Mouse (Mus musculus): Measurements from ENCODE around the gene Dars. TPM values are rescaled to one million over a fixed set of nuclear protein-coding genes. Genes with fewer than 3 reads are reported as not detected.
"Not testable (repeated sequence)": the region's sequence is repeated elsewhere in the genome, so short reads cannot be mapped to it uniquely, and the experiment has no call there.

Gene Dars
- polyA plus RNA-seq, 1 experiment from 2014 or later: 220 TPM

GRCm38 (mm10) chr1:128353092-128353491 is 64.1 kb downstream of the Dars start:
- DNase-seq (ENCODE audit: low spot score): no peak

DNA sequence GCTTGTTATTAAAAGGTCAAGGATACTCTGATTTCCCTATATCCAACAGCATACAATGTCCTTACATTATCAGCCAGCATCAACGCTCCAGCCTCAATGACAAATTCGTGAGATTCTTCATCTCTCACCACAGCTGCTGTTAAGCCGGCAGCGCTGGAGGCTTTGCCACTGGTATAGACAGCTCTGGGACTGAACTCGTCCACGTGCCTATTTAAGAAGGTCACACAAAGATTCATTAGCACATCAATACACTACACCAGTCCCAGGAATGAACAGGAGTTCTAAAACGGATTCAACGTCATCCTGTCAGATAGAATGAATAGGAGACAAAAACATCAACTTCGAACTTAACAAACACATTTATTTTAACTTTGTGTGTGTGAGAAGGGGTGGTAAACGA is 72.9 kb downstream of the Dars start:
- no peak for DNase-seq (ENCODE audit: low spot score)

DNA sequence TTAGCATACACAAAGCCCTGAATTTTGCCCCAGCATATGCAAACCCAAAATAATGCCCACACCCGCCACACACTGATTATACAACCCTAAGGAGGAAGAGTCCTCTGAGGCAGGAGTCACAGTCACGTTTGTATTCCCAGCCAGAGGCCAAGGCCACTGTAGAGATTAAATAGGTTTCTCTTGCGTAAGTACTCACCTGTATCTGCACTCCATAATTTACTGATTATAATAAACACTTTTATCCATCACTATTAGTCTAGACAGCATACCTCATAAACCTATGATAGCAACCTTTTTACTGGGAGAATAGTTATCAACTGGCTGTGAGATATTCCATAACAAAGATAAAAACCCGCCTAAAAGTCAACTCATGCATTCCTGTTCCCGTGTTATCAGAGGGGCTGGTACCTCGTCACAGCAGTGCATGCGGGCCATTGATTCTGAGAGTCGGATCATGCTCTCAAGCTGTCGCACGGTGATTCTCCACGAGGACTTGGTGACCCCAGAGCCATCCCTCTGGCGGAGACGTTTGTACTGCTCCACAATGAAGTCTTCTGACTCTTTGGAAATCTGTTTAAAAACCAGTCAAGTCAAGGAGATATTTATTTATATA is 79.4 kb downstream of the Dars start:
- no peak for DNase-seq (ENCODE audit: low spot score)

GRCm38 (mm10) chr1:128330313-128330712 is 86.9 kb downstream of the Dars start:
- DNase-seq (ENCODE audit: low spot score): no peak

DNA sequence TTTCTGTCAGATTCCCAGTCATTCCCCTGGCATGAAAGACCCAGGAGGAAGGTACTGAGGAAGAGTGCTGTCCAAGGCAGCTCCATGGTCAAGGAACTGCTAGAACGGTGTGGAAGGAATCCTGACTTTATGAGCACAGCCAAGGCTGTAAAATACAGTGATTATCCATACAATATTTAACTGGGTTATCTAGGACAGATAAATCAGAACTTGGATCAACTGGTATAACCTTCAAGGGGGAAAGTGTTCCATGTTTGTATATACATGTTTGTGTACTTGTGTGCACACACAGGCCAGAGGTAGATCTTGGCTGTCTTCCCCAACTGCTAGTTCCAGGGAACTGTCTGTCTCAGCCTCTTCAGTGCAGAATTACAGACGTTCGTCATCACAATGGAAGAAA is 89.0 kb downstream of the Dars start, which contains the start of gene Lct:
Gene Lct, minus strand, starts transcription at position 101 of the 400 bp plus-strand sequence.
- no peak for DNase-seq (ENCODE audit: low spot score)

- DNase-seq (ENCODE audit: low spot score): no peak
These were observed 90.0 kb downstream of the Dars start for GRCm38 (mm10) chr1:128327165-128327564.

GRCm38 (mm10) chr1:128324776-128325175 is 92.4 kb downstream of the Dars start:
- no peak for DNase-seq (ENCODE audit: low spot score)

GRCm38 (mm10) chr1:128323026-128323643 is 94.0 kb downstream of the Dars start:
- DNase-seq (ENCODE audit: low spot score): no peak

DNA sequence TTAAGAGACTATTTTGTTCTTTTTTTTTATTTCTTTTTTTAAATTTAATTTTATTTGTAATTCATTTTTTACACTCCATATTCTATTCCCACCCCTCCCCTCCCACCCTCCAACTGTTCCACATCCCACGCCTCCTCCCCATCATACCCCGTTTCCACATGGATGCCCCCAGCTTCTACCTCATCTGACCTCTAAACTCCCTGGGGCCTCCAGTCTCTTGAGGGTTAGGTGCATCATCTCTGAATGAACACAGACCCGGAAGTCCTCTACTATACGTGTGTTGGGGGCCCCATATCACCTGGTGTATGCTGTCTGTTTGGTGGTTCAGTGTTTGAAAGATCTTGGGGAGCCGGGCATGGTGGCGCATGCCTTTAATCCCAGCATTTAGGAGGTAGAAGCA is 97.9 kb downstream of the Dars start:
- not testable (repeated sequence) for DNase-seq (ENCODE audit: low spot score)

DNA sequence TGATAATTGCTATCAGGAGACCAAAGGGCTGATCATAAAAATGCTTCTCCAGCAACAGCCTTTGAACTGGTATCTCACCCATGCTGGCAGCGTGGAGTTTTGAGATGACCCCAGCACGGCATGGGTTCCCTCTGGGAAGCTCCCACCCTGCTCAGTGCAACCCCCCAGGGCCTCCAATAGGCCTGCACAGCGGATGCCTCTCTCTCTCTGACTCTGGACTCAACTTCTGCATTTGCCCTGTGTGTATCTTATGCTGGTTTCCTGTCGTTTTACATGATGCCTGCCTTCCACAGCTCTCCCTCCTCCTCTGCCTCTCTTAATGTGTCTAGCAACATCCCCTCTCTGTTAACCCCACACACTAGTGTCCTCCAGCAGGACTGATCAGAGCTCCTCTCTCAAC is 102.5 kb downstream of the Dars start:
- DNase-seq (ENCODE audit: low spot score): no peak

Other genes starting within 250 kb of the Dars start
- 84.9 and 96.4 TPM in 2 replicates for gene Ubxn4, start 173.4 kb downstream of the Dars start, polyA plus RNA-seq (2015; fragmentation: Nextera tagmentation; extraction: Ambion mirVana)
- gene Lct, start 89.0 kb downstream of the Dars start, polyA plus RNA-seq (2015; fragmentation: Nextera tagmentation; extraction: Ambion mirVana): 0.03 and 0.16 TPM in 2 replicates
- gene Mcm6, start 57.7 kb downstream of the Dars start, polyA plus RNA-seq (2015; fragmentation: Nextera tagmentation; extraction: Ambion mirVana): 278 and 299 TPM in 2 replicates
- gene Cxcr4, start 174.9 kb upstream of the Dars start, polyA plus RNA-seq (2015; fragmentation: Nextera tagmentation; extraction: Ambion mirVana): 47.1 and 49.8 TPM in 2 replicates

All from thymus, postnatal 0 days (tissue).